Mouse (Mus musculus) forebrain, embryonic 12.5 days (tissue): ENCODE results near the gene Ypel2. TPM values are rescaled to one million over a fixed set of nuclear protein-coding genes. Genes with fewer than 3 reads are reported as not detected.

Experiments
- ATAC-seq: fragments of 200-750 bp; cut with Nextera tagmentation; 2 replicates; pipeline ENCODE4 v1.8.0; 2017; ENCODE audit warnings: moderate TSS enrichment; ENCODE audit not compliant: low FRiP score
- H3K27ac ChIP-seq: fragments of 300-500 bp; sonication (generic); 2 replicates; pipeline ENCODE4 v1.5.1; 2016; ENCODE audit warnings: mild to moderate bottlenecking
- H3K27me3 ChIP-seq: fragments of 300-500 bp; sonication (generic); 2 replicates; pipeline ENCODE4 v1.6.1; 2016; ENCODE audit warnings: mild to moderate bottlenecking
- H3K36me3 ChIP-seq: fragments of 300-500 bp; sonication (generic); replicated peaks from 2 replicates; pipeline ENCODE4 v1.6.1; 2016; ENCODE audit warnings: mild to moderate bottlenecking
- H3K4me1 ChIP-seq: fragments of 300-500 bp; sonication (generic); 2 replicates; pipeline ENCODE4 v1.6.1; 2016
- H3K4me2 ChIP-seq: fragments of 300-500 bp; sonication (generic); 2 replicates; pipeline ENCODE4 v1.6.1; 2016; ENCODE audit warnings: mild to moderate bottlenecking, moderate library complexity
- H3K4me3 ChIP-seq: fragments of 300-500 bp; sonication (generic); replicated peaks from 2 replicates; pipeline ENCODE4 v1.5.1; 2016; ENCODE audit warnings: mild to moderate bottlenecking
- H3K9ac ChIP-seq: fragments of 300-500 bp; sonication (generic); 2 replicates; pipeline ENCODE4 v1.6.1; 2016; ENCODE audit warnings: mild to moderate bottlenecking
- H3K9me3 ChIP-seq: fragments of 300-500 bp; sonication (generic); 2 replicates; pipeline ENCODE4 v1.6.1; 2016
- WGBS: fragments of 180-500 bp; shearing (Covaris S2); methylation state at CpG from one replicate; pipeline ENCODE4 v1.1.7; 2016; 5-methylcytosine and 5-hydroxymethylcytosine counted together
- polyA plus RNA-seq: library from polyadenylated mRNA; unstranded; fragments of >200 nt; fragmentation: Nextera tagmentation; extraction: Ambion mirVana; gene quantifications from 2 replicates; pipeline ENCODE4 v1.2.1, GENCODE M21; 2016

The Ypel2 gene
- polyA plus RNA-seq, 1 experiment from 2014 or later = 8.1 TPM

- Histone ChIP-seq H3K9me3 (no peaks in the 10 kb centered on the region), H3K4me1 (peaks cover 24% of the 10 kb centered on the region), H3K36me3 (no peaks in the 10 kb centered on the region), H3K27me3 (no peaks in the 10 kb centered on the region), H3K4me2 (no peak overlapping the region), H3K27ac (no peak overlapping the region), H3K9ac (no peak overlapping the region), H3K4me3 (no peak overlapping the region)
- no peak for ATAC-seq
- 77% methylated on average over 2 of the region's 2 CpGs for WGBS
These were observed 37.1 kb downstream of the Ypel2 start for GRCm38 (mm10) chr11:86956363-86956762.

DNA sequence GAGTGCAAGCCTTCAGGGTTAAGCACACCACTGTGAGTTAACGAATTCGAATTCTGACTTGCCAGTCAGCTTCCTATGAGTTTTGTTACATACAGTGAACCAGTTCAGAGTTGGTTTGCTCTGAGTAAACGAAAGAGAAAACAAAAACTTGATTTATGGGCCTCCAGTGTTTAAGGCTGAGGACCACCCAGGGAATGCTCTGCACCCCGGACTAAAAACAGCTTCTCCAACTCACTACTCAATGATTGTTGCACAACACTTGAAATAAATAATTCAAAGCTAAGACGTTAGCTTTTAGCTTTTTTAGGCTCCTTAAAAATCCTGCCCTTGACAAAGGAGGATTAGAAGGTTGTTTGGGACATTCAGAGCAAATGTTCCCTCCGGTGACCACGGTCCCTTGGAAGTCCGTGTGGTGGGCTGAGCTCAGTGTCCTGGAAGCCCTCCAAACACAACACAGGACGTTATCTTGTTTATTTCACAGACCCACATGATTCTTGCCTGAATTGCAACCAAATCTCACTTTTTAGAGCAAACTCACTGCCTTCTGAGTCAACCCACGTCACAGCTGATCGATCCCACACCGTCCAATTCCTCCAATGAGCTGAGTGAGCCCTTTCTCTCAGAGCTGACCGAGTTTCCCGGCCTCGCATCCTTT, 38.8 kb downstream of the Ypel2 start:
- Histone ChIP-seq H3K27me3 (no peaks in the 10 kb centered on the region), H3K27ac (no peak overlapping the region), H3K4me2 (no peak overlapping the region), H3K4me3 (no peak overlapping the region), H3K36me3 (no peaks in the 10 kb centered on the region), H3K9ac (no peak overlapping the region), H3K4me1 (peaks cover 14% of the 10 kb centered on the region), H3K9me3 (no peaks in the 10 kb centered on the region)
- no peak for ATAC-seq
- 86% methylated on average over 15 of the region's 15 CpGs for WGBS

- no peak overlapping the region for H3K27ac ChIP-seq
- no peaks in the 10 kb centered on the region for H3K27me3 ChIP-seq
- H3K4me3 ChIP-seq = no peak overlapping the region
- H3K4me2 ChIP-seq = no peak overlapping the region
- H3K4me1 ChIP-seq = peaks cover 3% of the 10 kb centered on the region; the same call in 1 of the 2 replicates
- no peaks in the 10 kb centered on the region for H3K9me3 ChIP-seq
- H3K9ac ChIP-seq = no peak overlapping the region
- H3K36me3 ChIP-seq = 0 out of 2 replicates have a peak, but pooled peaks cover 5% of the 10 kb centered on the region
- no peak for ATAC-seq
- WGBS = 80% methylated on average over 8 of the region's 8 CpGs
These were observed 40.4 kb downstream of the Ypel2 start for GRCm38 (mm10) chr11:86953096-86953495.

DNA sequence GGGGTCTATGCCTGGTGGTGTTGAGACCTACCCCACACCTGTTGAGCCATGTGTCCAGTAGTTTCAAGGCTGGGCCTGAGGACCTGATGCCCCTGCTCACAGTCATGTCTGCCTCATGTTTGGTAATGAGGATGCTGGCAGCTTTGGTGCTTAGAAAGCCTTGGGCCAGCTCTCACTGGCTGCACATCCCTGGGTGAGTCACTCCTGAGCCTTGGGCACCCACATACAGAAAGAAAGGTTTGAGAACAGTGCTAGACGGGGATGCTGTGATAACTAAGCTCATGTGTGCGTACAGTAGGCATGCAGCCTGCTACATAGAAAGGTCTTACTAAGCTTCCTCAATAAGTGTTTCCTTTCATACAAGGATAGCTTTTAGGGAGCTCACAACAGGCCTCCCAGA, 40.8 kb downstream of the Ypel2 start:
- Histone ChIP-seq H3K4me2 (no peak overlapping the region), H3K4me3 (no peak overlapping the region), H3K4me1 (peaks cover 3% of the 10 kb centered on the region; the same call in 1 of the 2 replicates), H3K9me3 (no peaks in the 10 kb centered on the region), H3K9ac (no peak overlapping the region), H3K36me3 (0 out of 2 replicates have a peak, but pooled peaks cover 5% of the 10 kb centered on the region), H3K27ac (no peak overlapping the region), H3K27me3 (no peaks in the 10 kb centered on the region)
- WGBS = 95% methylated on average over 2 of the region's 2 CpGs
- no peak for ATAC-seq

- no peaks in the 10 kb centered on the region for H3K9me3 ChIP-seq
- H3K4me1 ChIP-seq = peaks cover 9% of the 10 kb centered on the region
- no peak overlapping the region for H3K9ac ChIP-seq
- 58% methylated on average over 8 of the region's 8 CpGs for WGBS
- no peak overlapping the region for H3K4me3 ChIP-seq
- no peak overlapping the region for H3K27ac ChIP-seq
- H3K27me3 ChIP-seq = no peaks in the 10 kb centered on the region
- H3K4me2 ChIP-seq = no peak overlapping the region
- no peak for ATAC-seq
- H3K36me3 ChIP-seq = 0 out of 2 replicates have a peak, but pooled peaks cover 5% of the 10 kb centered on the region
These were observed 41.8 kb downstream of the Ypel2 start for GRCm38 (mm10) chr11:86951672-86952071.

- ATAC-seq = no peak
- Histone ChIP-seq H3K27me3 (no peaks in the 10 kb centered on the region), H3K9me3 (no peaks in the 10 kb centered on the region), H3K4me3 (no peak overlapping the region), H3K4me1 (peaks cover 19% of the 10 kb centered on the region), H3K4me2 (no peak overlapping the region), H3K27ac (no peak overlapping the region), H3K36me3 (0 out of 2 replicates have a peak, but pooled peaks cover 5% of the 10 kb centered on the region), H3K9ac (no peak overlapping the region)
- 83% methylated on average over 3 of the region's 3 CpGs for WGBS
These were observed 43.0 kb downstream of the Ypel2 start for GRCm38 (mm10) chr11:86950491-86950890.

GRCm38 (mm10) chr11:86949951-86950441, 43.5 kb downstream of the Ypel2 start:
- Histone ChIP-seq H3K4me2 (no peak overlapping the region), H3K9ac (no peak overlapping the region), H3K36me3 (0 out of 2 replicates have a peak, but pooled peaks cover 5% of the 10 kb centered on the region), H3K9me3 (no peaks in the 10 kb centered on the region), H3K4me1 (peaks cover 19% of the 10 kb centered on the region), H3K4me3 (no peak overlapping the region), H3K27ac (no peak overlapping the region), H3K27me3 (no peaks in the 10 kb centered on the region)
- no peak for ATAC-seq
- 83% methylated on average over 9 of the region's 9 CpGs for WGBS

DNA sequence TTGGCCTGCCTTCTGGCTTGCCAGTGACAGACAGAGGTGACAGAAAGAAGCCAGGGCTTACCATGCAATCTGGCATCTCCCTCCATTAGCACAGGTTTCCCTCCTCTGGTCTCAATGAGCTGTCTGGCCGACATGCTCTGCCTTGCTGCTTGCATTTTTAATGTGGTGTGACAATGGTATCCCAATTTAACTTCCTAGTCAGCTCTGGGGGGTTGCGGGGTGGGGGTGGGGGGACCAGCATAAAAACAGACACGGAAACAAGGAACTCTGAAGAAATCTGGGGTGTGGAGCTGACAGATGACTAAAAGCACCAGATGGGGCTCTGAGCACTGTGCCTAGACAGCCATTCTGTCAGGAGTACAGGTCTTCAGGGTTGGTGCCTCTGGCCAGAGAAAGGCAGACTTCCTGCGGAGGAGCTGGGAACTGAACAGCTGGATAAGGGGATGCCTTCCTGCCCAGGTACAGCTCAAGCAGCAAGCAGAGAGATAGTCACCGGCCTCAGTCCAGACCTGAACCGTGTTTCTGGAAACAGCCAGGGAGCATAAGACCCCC, 46.8 kb downstream of the Ypel2 start:
- H3K27ac ChIP-seq = peak overlapping the region; percentile 66
- peaks cover 16% of the 10 kb centered on the region for H3K4me1 ChIP-seq
- no peak for ATAC-seq
- H3K4me3 ChIP-seq = no peak overlapping the region
- no peaks in the 10 kb centered on the region for H3K27me3 ChIP-seq
- no peaks in the 10 kb centered on the region for H3K9me3 ChIP-seq
- H3K36me3 ChIP-seq = 0 out of 2 replicates have a peak, but pooled peaks cover 10% of the 10 kb centered on the region
- WGBS = 38% methylated on average over 6 of the region's 6 CpGs
- no peak overlapping the region for H3K4me2 ChIP-seq
- no peak overlapping the region; the same call in 1 of the 2 replicates for H3K9ac ChIP-seq

DNA sequence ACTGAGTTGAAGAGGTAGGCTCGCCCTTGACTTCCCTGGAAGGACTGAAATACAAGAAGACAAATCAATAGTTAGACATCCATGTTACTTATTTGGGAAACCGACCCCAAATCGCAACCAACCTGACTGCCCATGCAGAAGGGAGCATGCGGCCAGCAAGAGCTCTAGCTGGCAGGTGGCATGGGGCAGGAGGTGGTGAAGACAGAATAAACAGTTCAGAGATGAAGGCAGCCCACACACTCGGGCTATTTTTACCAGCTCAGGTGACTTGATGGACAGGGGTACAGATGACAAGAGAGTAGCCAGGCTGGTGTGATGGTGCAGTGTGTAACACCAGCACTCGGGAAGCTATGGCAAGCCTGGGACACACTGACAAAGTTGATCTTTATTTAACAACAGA, 47.6 kb downstream of the Ypel2 start:
- Histone ChIP-seq H3K27ac (no peak overlapping the region), H3K4me3 (no peak overlapping the region), H3K27me3 (no peaks in the 10 kb centered on the region), H3K4me2 (no peak overlapping the region), H3K9me3 (no peaks in the 10 kb centered on the region), H3K4me1 (peaks cover 16% of the 10 kb centered on the region), H3K9ac (no peak overlapping the region), H3K36me3 (0 out of 2 replicates have a peak, but pooled peaks cover 10% of the 10 kb centered on the region)
- 84% methylated on average over 6 of the region's 6 CpGs for WGBS
- no peak for ATAC-seq

GRCm38 (mm10) chr11:86945058-86945457, 48.4 kb downstream of the Ypel2 start:
- Histone ChIP-seq H3K27me3 (no peaks in the 10 kb centered on the region), H3K9ac (no peak overlapping the region), H3K36me3 (peaks cover 19% of the 10 kb centered on the region; the same call in 1 of the 2 replicates), H3K4me2 (no peak overlapping the region), H3K27ac (0 out of 2 replicates have a peak overlapping the region, but pooled peaks have one; percentile 0), H3K9me3 (no peaks in the 10 kb centered on the region), H3K4me3 (no peak overlapping the region), H3K4me1 (peaks cover 16% of the 10 kb centered on the region)
- no peak for ATAC-seq
- 84% methylated on average over 8 of the region's 8 CpGs for WGBS

GRCm38 (mm10) chr11:86944539-86944938, 49.0 kb downstream of the Ypel2 start:
- peaks cover 16% of the 10 kb centered on the region for H3K4me1 ChIP-seq
- H3K27me3 ChIP-seq = no peaks in the 10 kb centered on the region
- H3K4me2 ChIP-seq = no peak overlapping the region
- no peak overlapping the region for H3K4me3 ChIP-seq
- H3K36me3 ChIP-seq = peaks cover 19% of the 10 kb centered on the region; the same call in 1 of the 2 replicates
- no peak overlapping the region for H3K27ac ChIP-seq
- no peak for ATAC-seq
- WGBS = 88% methylated on average over 8 of the region's 8 CpGs
- H3K9ac ChIP-seq = no peak overlapping the region
- no peaks in the 10 kb centered on the region for H3K9me3 ChIP-seq

GRCm38 (mm10) chr11:86941904-86942303, 51.6 kb downstream of the Ypel2 start:
- Histone ChIP-seq H3K4me1 (peaks cover 12% of the 10 kb centered on the region), H3K9me3 (no peaks in the 10 kb centered on the region), H3K27ac (no peak overlapping the region), H3K36me3 (peaks cover 14% of the 10 kb centered on the region; the same call in 1 of the 2 replicates), H3K27me3 (no peaks in the 10 kb centered on the region), H3K9ac (no peak overlapping the region), H3K4me3 (no peak overlapping the region), H3K4me2 (no peak overlapping the region)
- 90% methylated on average over 8 of the region's 8 CpGs for WGBS
- ATAC-seq = no peak
